Mouse (Mus musculus) neural tube, embryonic 15.5 days (tissue): ENCODE measurements around the gene Gxylt2. TPM values are rescaled to one million over a fixed set of nuclear protein-coding genes. Genes with fewer than 3 reads are reported as not detected.
A peak's percentile ranks its signal among the peaks of the same experiment; 100 is the strongest.

ENCODE experiments used
- ATAC-seq: fragments of 200-750 bp; cut with Nextera tagmentation; 2 replicates; pipeline ENCODE4 v1.8.0; 2017; ENCODE audit warnings: mild to moderate bottlenecking, moderate TSS enrichment, moderate library complexity; ENCODE audit not compliant: low FRiP score
- H3K27ac ChIP-seq: fragments of 300-500 bp; sonication (generic); replicated peaks from 2 replicates; pipeline ENCODE4 v1.5.1; 2015; ENCODE audit warnings: mild to moderate bottlenecking, inconsistent platforms
- H3K27me3 ChIP-seq: fragments of 300-500 bp; sonication (generic); replicated peaks from 2 replicates; pipeline ENCODE4 v1.6.1; 2015; ENCODE audit warnings: inconsistent platforms
- H3K36me3 ChIP-seq: fragments of 300-500 bp; sonication (generic); 2 replicates; pipeline ENCODE4 v1.6.1; 2015; ENCODE audit warnings: inconsistent platforms
- H3K4me1 ChIP-seq: fragments of 300-500 bp; sonication (generic); 2 replicates; pipeline ENCODE4 v1.6.1; 2015; ENCODE audit warnings: inconsistent platforms
- H3K4me2 ChIP-seq: fragments of 300-500 bp; sonication (generic); 2 replicates; pipeline ENCODE4 v1.6.1; 2015; ENCODE audit warnings: inconsistent platforms, mild to moderate bottlenecking, moderate library complexity
- H3K4me3 ChIP-seq: fragments of 300-500 bp; sonication (generic); replicated peaks from 2 replicates; pipeline ENCODE4 v1.5.1; 2015; ENCODE audit warnings: mild to moderate bottlenecking, inconsistent platforms
- H3K9ac ChIP-seq: fragments of 300-500 bp; sonication (generic); replicated peaks from 2 replicates; pipeline ENCODE4 v1.6.1; 2015; ENCODE audit warnings: mild to moderate bottlenecking, inconsistent platforms
- H3K9me3 ChIP-seq: fragments of 300-500 bp; sonication (generic); replicated peaks from 2 replicates; pipeline ENCODE4 v1.6.1; 2016; ENCODE audit warnings: inconsistent platforms
- WGBS: fragments of 180-500 bp; shearing (Covaris S2); methylation state at CpG from one replicate; pipeline ENCODE4 v1.1.7; 2015; ENCODE audit warnings: mixed read lengths; 5-methylcytosine and 5-hydroxymethylcytosine counted together
- polyA plus RNA-seq: library from polyadenylated mRNA; unstranded; fragments of >200 nt; fragmentation: Nextera tagmentation; extraction: Ambion mirVana; gene quantifications from 2 replicates; pipeline ENCODE4 v1.2.1, GENCODE M21; 2015

The Gxylt2 gene
- polyA plus RNA-seq, 1 experiment from 2014 or later: 2.2 TPM

DNA sequence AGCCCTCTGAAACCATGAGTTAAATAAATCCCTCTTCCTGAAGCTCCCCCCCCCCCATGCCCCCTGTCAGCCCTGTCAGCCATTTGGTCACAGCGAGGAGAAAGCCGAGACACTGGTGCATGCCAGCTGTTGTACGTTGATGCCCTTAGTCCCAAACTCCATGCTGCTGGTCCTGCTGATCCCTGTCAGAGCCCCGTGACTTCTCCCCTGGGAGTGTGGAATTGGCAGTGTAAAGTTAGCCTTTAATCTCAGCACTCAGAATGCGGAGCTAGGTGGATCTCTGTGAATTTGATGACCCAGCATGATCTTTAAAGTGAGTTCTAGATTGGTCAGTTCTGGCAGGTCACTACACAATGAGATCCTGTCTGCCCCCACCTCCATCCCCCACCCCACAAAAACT is 125.2 kb downstream of the Gxylt2 start:
- H3K4me3 ChIP-seq: no peak overlapping the region
- peaks cover 5% of the 10 kb centered on the region for H3K4me1 ChIP-seq
- H3K4me2 ChIP-seq: no peak overlapping the region
- no peak for ATAC-seq
- no peaks in the 10 kb centered on the region for H3K9me3 ChIP-seq
- WGBS: 82% methylated on average over 5 of the region's 5 CpGs
- no peak overlapping the region for H3K27ac ChIP-seq
- H3K9ac ChIP-seq: no peak overlapping the region
- H3K36me3 ChIP-seq: no peaks in the 10 kb centered on the region
- H3K27me3 ChIP-seq: no peaks in the 10 kb centered on the region

DNA sequence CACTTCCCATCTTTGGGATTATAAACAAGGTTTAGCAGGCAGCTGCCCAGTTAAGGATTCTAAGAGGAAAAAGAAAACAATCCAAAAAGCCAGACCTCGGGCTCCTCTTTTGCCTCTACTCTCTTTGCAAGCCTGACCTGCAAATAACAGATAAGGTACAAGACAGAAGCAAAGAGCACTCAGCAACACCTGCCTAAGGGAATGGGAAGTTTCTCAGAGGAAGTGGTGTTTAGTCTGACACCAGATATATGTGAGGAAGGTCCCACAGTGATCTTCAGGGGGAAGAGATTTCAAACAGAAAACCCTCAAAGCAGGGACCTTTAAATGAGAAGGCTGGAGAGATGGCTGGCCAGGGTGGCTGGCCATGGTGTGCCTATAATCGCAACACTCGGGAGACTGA is 126.7 kb downstream of the Gxylt2 start:
- H3K9ac ChIP-seq: no peak overlapping the region
- WGBS: 92% methylated on average over 3 of the region's 3 CpGs
- H3K27me3 ChIP-seq: no peaks in the 10 kb centered on the region
- H3K36me3 ChIP-seq: peaks cover 9% of the 10 kb centered on the region
- no peaks in the 10 kb centered on the region for H3K9me3 ChIP-seq
- peaks cover 16% of the 10 kb centered on the region for H3K4me1 ChIP-seq
- no peak overlapping the region for H3K4me2 ChIP-seq
- ATAC-seq: no peak
- H3K4me3 ChIP-seq: no peak overlapping the region
- no peak overlapping the region for H3K27ac ChIP-seq

- peaks cover 14% of the 10 kb centered on the region for H3K36me3 ChIP-seq
- H3K4me3 ChIP-seq: no peak overlapping the region
- WGBS: 93% methylated on average over 6 of the region's 6 CpGs
- no peak overlapping the region for H3K4me2 ChIP-seq
- no peak overlapping the region for H3K9ac ChIP-seq
- H3K27me3 ChIP-seq: no peaks in the 10 kb centered on the region
- ATAC-seq: no peak
- no peak overlapping the region for H3K27ac ChIP-seq
- peaks cover 19% of the 10 kb centered on the region for H3K4me1 ChIP-seq
- no peaks in the 10 kb centered on the region for H3K9me3 ChIP-seq
Measured at GRCm38 (mm10) chr6:100831751-100832150, 127.2 kb downstream of the Gxylt2 start.

- under 1% methylated on average over 43 of the region's 50 CpGs for WGBS
- H3K27ac ChIP-seq: peak within 1 kb of the TSS; percentile 90
- ATAC-seq: peak; percentile 95
- H3K4me3 ChIP-seq: peak within 1 kb of the TSS; percentile 80
- H3K36me3 ChIP-seq: peaks cover 18% of the 10 kb centered on the region
- peak within 1 kb of the TSS; percentile 76 for H3K9ac ChIP-seq
- no peaks in the 10 kb centered on the region for H3K27me3 ChIP-seq
- no peaks in the 10 kb centered on the region for H3K9me3 ChIP-seq
- peaks cover 32% of the 10 kb centered on the region for H3K4me1 ChIP-seq
- peak within 1 kb of the TSS; percentile 58 for H3K4me2 ChIP-seq
Measured at GRCm38 (mm10) chr6:100833355-100833754, 128.8 kb downstream of the Gxylt2 start, which contains the start of gene Ppp4r2. Gene Ppp4r2 (plus strand): TSS chr6:100833622.

DNA sequence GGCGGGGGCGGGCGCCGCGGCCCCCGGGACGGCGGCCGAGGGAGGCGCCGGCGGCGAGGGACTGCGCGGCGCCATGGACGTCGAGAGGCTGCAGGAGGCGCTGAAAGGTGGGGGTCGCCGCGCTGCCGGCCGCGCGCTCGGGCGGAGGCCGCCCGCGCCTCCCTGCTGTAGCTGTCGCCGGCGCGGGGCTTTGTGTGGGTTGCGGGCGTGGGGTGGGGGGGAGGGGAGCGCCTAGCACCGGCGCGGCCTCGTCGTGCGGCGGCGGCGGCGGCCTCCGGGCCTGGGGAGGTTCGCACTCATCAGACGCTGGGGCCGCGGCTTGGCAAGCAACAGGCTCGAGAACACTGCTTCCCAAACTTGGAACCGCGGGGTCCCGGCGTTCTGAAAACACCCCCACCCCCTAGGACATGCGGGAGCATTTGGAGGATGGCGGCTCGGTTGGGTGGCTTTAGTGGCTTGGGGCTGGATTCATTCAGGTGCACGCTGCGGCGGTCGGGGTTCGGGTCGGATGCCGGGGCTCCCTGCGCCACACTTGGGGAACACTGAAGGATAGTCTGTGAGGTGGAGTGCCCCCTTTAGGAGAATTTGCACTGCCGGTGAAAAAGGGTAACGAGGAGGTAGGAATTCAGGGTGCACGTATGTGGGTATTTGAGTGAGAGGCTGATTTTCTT is 129.4 kb downstream of the Gxylt2 start:
- H3K4me3 ChIP-seq: peak overlapping the region; percentile 80
- peak; percentile 92 for ATAC-seq
- no peaks in the 10 kb centered on the region for H3K9me3 ChIP-seq
- H3K27me3 ChIP-seq: no peaks in the 10 kb centered on the region
- peaks cover 21% of the 10 kb centered on the region for H3K36me3 ChIP-seq
- peak overlapping the region; percentile 58 for H3K4me2 ChIP-seq
- peak overlapping the region; percentile 76 for H3K9ac ChIP-seq
- H3K4me1 ChIP-seq: peaks cover 36% of the 10 kb centered on the region
- WGBS: under 1% methylated on average over 34 of the region's 72 CpGs
- peak overlapping the region; percentile 90 for H3K27ac ChIP-seq

GRCm38 (mm10) chr6:100834489-100835160 is 130.1 kb downstream of the Gxylt2 start:
- Histone ChIP-seq H3K9ac (peak overlapping the region; percentile 76), H3K9me3 (no peaks in the 10 kb centered on the region), H3K4me2 (peak overlapping the region; percentile 58), H3K27me3 (no peaks in the 10 kb centered on the region), H3K27ac (peak overlapping the region; percentile 90), H3K36me3 (peaks cover 26% of the 10 kb centered on the region), H3K4me3 (peak overlapping the region; percentile 80), H3K4me1 (peaks cover 36% of the 10 kb centered on the region)
- no peak for ATAC-seq
- WGBS: 42% methylated on average over 9 of the region's 9 CpGs

- no peak overlapping the region for H3K4me2 ChIP-seq
- no peaks in the 10 kb centered on the region for H3K27me3 ChIP-seq
- 98% methylated on average over 4 of the region's 4 CpGs for WGBS
- no peak for ATAC-seq
- H3K27ac ChIP-seq: no peak overlapping the region
- no peak overlapping the region for H3K9ac ChIP-seq
- no peaks in the 10 kb centered on the region for H3K9me3 ChIP-seq
- peaks cover 5% of the 10 kb centered on the region for H3K4me1 ChIP-seq
- H3K36me3 ChIP-seq: peaks cover 24% of the 10 kb centered on the region
- H3K4me3 ChIP-seq: no peak overlapping the region
Measured at GRCm38 (mm10) chr6:100845058-100845457, 140.5 kb downstream of the Gxylt2 start.

DNA sequence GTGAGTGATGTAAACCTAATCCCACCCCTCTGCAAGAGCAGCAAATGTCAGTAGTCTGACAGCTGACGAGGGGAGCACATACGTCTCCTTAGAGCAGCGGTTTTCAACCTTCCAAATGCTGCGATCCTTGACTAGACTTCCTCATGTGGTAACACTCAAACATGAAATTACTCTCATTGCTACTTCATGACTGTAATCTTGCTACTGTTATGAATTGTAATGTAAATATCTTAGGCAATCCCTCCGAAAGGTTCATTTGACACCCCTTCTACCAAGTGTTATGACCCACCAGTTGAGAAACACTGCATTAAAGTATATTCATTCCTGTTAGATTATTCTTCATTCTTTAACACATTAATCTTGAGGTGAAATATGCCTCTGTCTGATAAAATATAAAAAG is 142.7 kb downstream of the Gxylt2 start:
- peaks cover 3% of the 10 kb centered on the region for H3K36me3 ChIP-seq
- H3K4me2 ChIP-seq: no peak overlapping the region
- peaks cover 5% of the 10 kb centered on the region for H3K4me1 ChIP-seq
- no peaks in the 10 kb centered on the region for H3K9me3 ChIP-seq
- no peak overlapping the region for H3K27ac ChIP-seq
- no peak overlapping the region for H3K4me3 ChIP-seq
- no peak overlapping the region for H3K9ac ChIP-seq
- no peak for ATAC-seq
- WGBS: 92% methylated on average over 5 of the region's 5 CpGs
- no peaks in the 10 kb centered on the region for H3K27me3 ChIP-seq

DNA sequence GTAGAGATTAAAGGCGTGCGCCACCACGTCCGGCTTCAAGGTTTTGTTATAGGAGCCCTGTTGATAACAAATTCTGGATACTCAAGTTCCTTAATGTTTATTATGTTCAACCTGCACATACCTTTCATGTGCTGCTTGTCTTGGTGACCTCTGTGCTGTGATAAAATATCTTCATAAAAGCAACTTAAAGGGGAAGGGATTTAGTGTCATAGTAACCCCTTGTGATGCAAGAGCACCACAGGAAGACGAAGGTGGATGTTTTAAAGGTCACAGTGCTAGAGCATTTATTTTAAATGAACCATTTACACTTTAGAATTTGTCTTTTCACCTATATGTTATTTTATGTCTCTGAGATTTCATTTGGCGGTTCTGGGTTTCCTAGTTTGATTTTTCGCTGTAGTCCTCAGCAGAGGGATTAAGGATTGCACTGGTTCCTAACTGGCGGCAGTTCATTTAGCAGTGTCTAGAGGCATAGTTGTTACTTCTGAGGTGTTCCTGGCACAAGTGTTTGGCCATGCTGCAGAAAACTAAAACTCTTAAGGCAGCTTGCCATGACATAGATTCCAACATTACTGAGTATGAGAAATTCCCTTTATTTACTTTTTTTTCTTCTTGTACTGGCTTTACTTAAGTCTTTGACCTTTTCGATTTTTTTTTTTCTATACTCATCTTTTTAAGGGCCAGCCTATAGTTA is 144.3 kb downstream of the Gxylt2 start:
- 88% methylated on average over 9 of the region's 9 CpGs for WGBS
- no peak for ATAC-seq
- H3K4me3 ChIP-seq: no peak overlapping the region
- no peak overlapping the region for H3K4me2 ChIP-seq
- H3K4me1 ChIP-seq: peaks cover 5% of the 10 kb centered on the region
- H3K27me3 ChIP-seq: no peaks in the 10 kb centered on the region
- no peak overlapping the region for H3K27ac ChIP-seq
- H3K36me3 ChIP-seq: 0 out of 2 replicates have a peak, but pooled peaks cover 2% of the 10 kb centered on the region
- H3K9ac ChIP-seq: no peak overlapping the region
- no peaks in the 10 kb centered on the region for H3K9me3 ChIP-seq

GRCm38 (mm10) chr6:100850671-100851081 is 146.1 kb downstream of the Gxylt2 start:
- Histone ChIP-seq H3K36me3 (0 out of 2 replicates have a peak, but pooled peaks cover 2% of the 10 kb centered on the region), H3K27ac (no peak overlapping the region), H3K9me3 (no peaks in the 10 kb centered on the region), H3K4me3 (no peak overlapping the region), H3K27me3 (no peaks in the 10 kb centered on the region), H3K4me2 (no peak overlapping the region), H3K9ac (no peak overlapping the region), H3K4me1 (peaks cover 5% of the 10 kb centered on the region)
- ATAC-seq: no peak
- WGBS: 94% methylated on average over 9 of the region's 9 CpGs

DNA sequence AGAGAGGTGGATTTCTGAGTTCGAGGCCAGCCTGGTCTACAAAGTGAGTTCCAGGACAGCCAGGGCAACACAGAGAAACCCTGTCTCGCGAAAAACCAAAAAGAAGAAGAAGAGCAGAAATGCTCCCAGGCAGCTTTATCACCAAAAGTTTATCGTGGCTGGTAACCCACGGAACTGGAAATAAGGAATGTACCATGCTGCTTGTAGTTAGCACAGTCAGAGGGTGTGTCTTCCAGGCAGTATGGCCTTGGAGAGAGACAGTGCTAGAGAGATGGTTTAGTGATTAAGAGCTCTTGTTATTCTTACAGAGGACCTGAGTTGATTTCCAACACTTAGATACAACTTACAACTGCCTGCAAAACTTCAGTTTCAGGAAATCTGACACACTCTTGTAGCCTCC is 146.5 kb downstream of the Gxylt2 start:
- no peak for ATAC-seq
- no peak overlapping the region for H3K4me2 ChIP-seq
- 93% methylated on average over 5 of the region's 5 CpGs for WGBS
- no peak overlapping the region for H3K4me3 ChIP-seq
- H3K36me3 ChIP-seq: 0 out of 2 replicates have a peak, but pooled peaks cover 2% of the 10 kb centered on the region
- no peaks in the 10 kb centered on the region for H3K9me3 ChIP-seq
- H3K27ac ChIP-seq: no peak overlapping the region
- H3K4me1 ChIP-seq: peaks cover 5% of the 10 kb centered on the region
- H3K9ac ChIP-seq: no peak overlapping the region
- H3K27me3 ChIP-seq: no peaks in the 10 kb centered on the region
